Mouse (Mus musculus): ENCODE results near the gene Nbea. TPM values are rescaled to one million over a fixed set of nuclear protein-coding genes. Genes with fewer than 3 reads are reported as not detected.

Gene Nbea
- polyA plus RNA-seq, 1 experiment from 2014 or later = 54.2 TPM

DNA sequence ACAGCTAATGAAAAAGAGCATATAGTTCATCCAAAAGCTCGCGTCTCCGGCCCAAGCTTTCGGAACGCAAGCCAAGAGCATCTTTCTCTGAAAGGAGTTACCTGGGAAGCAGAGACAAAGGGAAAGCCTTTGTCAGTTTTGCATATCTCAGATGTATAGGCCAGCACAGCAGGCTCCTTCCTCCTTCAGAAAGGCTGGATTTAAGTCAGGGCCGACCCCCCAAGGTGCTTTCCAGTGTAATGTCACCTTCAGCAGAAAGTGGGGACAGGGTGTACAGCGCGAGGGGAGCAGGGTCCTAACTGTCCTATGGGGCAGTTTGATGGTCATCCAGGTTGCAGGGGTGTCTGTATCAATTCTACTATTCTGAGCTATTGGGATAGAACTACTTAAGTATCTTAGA, 419.9 kb downstream of the Nbea start:
- H3K9ac ChIP-seq (ENCODE audit: low read depth, low read length) = peak overlapping the region; percentile 6; the same call in 1 of the 2 replicates
- H3K36me3 ChIP-seq (ENCODE audit: control insufficient read depth, insufficient read depth, low read length) = no peaks in the 10 kb centered on the region
- H3K4me3 ChIP-seq (ENCODE audit: low read length) = no peak overlapping the region
- 35% methylated on average over 8 of the region's 8 CpGs for WGBS
- no peak overlapping the region for H3K4me2 ChIP-seq (ENCODE audit: low read length)
- no peak for ATAC-seq
- H3K27ac ChIP-seq (ENCODE audit: low read depth, low read length) = 0 out of 2 replicates have a peak overlapping the region, but pooled peaks have one; percentile 29
- no peaks in the 10 kb centered on the region for H3K4me1 ChIP-seq (ENCODE audit: control insufficient read depth, insufficient read depth, low read depth, low read length)
- H3K9me3 ChIP-seq (ENCODE audit: control insufficient read depth, low read length) = no peaks in the 10 kb centered on the region
- H3K27me3 ChIP-seq (replicated peaks; ENCODE audit: control insufficient read depth, insufficient read depth, low read length) = no peaks in the 10 kb centered on the region

DNA sequence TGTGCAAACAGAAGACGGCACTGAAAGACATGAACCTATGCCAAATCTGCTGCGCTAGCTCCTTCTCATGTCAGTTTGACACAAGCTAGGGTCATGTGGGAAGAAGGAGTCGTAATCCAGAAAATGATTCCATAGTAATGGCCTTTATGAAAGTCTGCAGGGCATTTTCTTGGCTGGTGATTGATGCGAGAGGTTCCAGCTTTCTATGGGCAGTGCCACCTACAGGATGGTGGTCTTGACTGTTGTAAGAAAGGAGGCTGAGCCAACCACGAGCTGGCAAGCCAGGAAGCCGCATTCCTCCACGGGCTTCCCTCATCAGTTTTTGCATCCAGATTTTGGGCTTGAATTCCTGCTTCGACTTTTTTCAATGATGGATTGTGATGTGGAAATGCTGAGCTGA, 425.2 kb downstream of the Nbea start:
- H3K4me3 ChIP-seq (ENCODE audit: low read length) = no peak overlapping the region
- H3K27me3 ChIP-seq (replicated peaks; ENCODE audit: control insufficient read depth, insufficient read depth, low read length) = no peaks in the 10 kb centered on the region
- no peaks in the 10 kb centered on the region for H3K36me3 ChIP-seq (ENCODE audit: control insufficient read depth, insufficient read depth, low read length)
- peak; percentile 40; the same call in 1 of the 2 replicates for ATAC-seq
- H3K9me3 ChIP-seq (ENCODE audit: control insufficient read depth, low read length) = no peaks in the 10 kb centered on the region
- no peak overlapping the region for H3K4me2 ChIP-seq (ENCODE audit: low read length)
- H3K9ac ChIP-seq (ENCODE audit: low read depth, low read length) = no peak overlapping the region
- H3K27ac ChIP-seq (ENCODE audit: low read depth, low read length) = peak overlapping the region; percentile 59; the same call in 1 of the 2 replicates
- peaks cover 23% of the 10 kb centered on the region for H3K4me1 ChIP-seq (ENCODE audit: control insufficient read depth, insufficient read depth, low read depth, low read length)
- 37% methylated on average over 8 of the region's 8 CpGs for WGBS

DNA sequence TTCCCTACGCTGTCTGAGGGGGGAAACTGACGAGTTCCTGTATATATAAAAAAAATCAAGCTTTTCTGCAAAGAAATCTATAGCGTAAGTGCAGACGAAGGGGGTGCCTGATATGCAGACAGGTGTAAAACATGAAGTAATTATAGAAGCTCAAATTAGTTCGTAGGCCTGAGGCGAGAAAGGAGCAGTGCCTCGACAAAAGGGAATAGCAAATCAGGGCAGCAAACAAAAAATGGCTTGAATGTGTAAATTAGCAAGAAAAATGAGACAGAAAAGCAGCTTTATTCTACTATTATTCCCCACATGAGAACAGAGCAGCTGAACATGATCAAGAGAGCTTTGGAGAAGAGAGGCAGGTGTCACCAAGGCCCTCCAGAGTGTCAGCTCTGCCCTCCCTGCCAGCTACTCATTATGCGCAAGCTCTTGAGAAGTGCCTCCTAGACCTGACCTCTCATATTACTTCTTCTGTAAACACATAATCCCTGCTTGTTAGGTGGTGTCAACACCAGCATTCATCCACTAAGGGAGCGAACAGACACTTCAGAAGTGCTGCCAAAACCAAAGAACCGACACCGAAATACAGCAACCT, 426.8 kb downstream of the Nbea start:
- Histone ChIP-seq H3K36me3 (ENCODE audit: control insufficient read depth, insufficient read depth, low read length) (no peaks in the 10 kb centered on the region), H3K4me2 (ENCODE audit: low read length) (no peak overlapping the region), H3K9ac (ENCODE audit: low read depth, low read length) (no peak overlapping the region), H3K27ac (ENCODE audit: low read depth, low read length) (peak overlapping the region; percentile 14), H3K4me3 (ENCODE audit: low read length) (no peak overlapping the region), H3K9me3 (ENCODE audit: control insufficient read depth, low read length) (no peaks in the 10 kb centered on the region), H3K27me3 (replicated peaks; ENCODE audit: control insufficient read depth, insufficient read depth, low read length) (no peaks in the 10 kb centered on the region), H3K4me1 (ENCODE audit: control insufficient read depth, insufficient read depth, low read depth, low read length) (peaks cover 23% of the 10 kb centered on the region)
- 34% methylated on average over 11 of the region's 11 CpGs for WGBS
- ATAC-seq = peak; percentile 34

DNA sequence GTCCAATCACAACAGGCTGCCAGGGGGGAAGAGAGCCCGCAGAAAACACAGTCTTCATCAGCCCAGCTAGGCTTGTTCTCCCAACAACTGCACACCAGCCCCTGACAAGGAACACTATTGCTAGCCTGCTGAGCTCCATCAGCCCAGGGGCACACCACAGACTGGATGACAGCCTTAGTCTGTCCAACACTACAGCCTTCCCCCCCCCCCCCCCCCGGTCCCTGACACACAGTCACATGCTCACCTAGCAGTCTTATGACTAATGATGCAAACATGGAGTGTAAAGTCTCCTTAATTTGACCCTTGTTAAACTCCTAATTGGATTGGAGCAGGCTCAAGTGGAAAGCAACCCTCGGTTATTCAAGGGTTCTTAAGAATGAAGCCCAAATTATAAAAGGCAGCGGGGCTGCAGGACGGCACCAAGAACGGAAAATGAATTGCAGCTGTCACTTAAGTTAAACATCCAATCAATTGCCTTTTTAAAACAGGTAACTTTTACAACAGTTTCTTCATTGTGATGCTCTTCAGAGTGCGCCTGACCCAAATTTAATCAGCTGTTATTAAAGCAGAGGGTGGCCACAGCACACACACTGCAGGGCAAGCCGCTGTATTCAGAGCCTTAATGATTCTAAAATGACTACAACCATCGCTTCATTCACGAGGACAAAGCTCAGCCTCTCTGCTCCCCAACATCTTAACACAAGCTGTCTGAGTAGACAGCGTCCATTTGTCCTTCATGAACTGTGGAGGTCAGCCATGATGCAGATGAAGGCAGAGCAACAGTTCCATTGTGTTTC, 427.5 kb downstream of the Nbea start:
- peak; percentile 56 for ATAC-seq
- Histone ChIP-seq H3K4me3 (ENCODE audit: low read length) (no peak overlapping the region), H3K27ac (ENCODE audit: low read depth, low read length) (peak overlapping the region; percentile 14), H3K4me2 (ENCODE audit: low read length) (no peak overlapping the region; the same call in 1 of the 2 replicates), H3K27me3 (replicated peaks; ENCODE audit: control insufficient read depth, insufficient read depth, low read length) (no peaks in the 10 kb centered on the region), H3K9ac (ENCODE audit: low read depth, low read length) (no peak overlapping the region; the same call in 1 of the 2 replicates), H3K36me3 (ENCODE audit: control insufficient read depth, insufficient read depth, low read length) (no peaks in the 10 kb centered on the region), H3K4me1 (ENCODE audit: control insufficient read depth, insufficient read depth, low read depth, low read length) (peaks cover 29% of the 10 kb centered on the region), H3K9me3 (ENCODE audit: control insufficient read depth, low read length) (no peaks in the 10 kb centered on the region)
- 11% methylated on average over 10 of the region's 11 CpGs for WGBS

DNA sequence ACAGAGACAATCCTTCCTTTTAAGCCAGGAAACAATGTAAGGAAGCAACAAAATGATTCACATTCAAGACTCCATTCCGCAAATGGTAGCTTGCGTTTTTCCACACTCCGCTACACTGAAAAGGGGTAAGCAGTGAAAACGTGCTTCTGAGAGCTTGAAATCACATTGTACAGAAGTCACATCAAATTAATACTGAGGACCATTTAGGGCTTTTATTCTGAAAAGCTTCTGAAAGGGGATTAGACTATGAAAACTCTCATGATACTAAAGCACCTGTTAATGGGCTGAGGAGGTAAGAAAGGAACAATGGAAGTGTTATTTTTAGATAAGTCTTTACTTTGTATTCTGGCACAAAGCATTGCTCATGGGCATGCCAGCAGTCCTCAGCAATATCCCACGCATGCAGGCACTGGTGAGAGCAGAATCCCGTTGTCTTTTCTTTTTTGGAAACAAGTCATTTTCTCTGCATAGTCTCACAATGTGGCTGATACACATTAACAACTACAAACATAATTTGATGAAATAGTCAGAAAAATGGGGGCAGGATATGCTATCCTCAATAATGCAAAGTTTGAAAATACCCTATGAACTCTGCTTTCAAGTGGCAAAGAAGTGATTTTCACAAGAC, 428.4 kb downstream of the Nbea start:
- H3K4me1 ChIP-seq (ENCODE audit: control insufficient read depth, insufficient read depth, low read depth, low read length) = peaks cover 37% of the 10 kb centered on the region

DNA sequence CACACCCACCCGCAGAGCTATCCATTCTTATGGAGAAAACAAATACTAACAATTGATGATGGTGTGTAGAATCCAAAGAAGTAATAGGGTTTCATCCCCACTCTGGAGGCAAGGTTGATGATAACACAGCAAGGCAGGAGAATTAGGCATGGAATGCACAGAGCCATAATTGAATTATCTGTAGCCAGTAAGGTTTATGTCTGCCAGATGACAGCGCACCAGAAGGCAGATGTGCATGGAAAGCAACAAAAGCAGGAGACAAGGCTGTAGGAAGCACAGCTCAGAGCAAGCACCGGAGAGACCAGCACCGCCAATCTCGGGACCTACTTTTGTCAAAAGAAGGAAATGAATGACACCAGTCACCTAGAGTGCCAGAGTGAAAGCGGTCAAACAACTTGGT, 429.6 kb downstream of the Nbea start:
- Histone ChIP-seq H3K4me2 (ENCODE audit: low read length) (no peak overlapping the region), H3K9ac (ENCODE audit: low read depth, low read length) (no peak overlapping the region), H3K4me3 (ENCODE audit: low read length) (no peak overlapping the region), H3K36me3 (ENCODE audit: control insufficient read depth, insufficient read depth, low read length) (no peaks in the 10 kb centered on the region), H3K27ac (ENCODE audit: low read depth, low read length) (peak overlapping the region; percentile 2; the same call in 1 of the 2 replicates), H3K4me1 (ENCODE audit: control insufficient read depth, insufficient read depth, low read depth, low read length) (peaks cover 37% of the 10 kb centered on the region), H3K9me3 (ENCODE audit: control insufficient read depth, low read length) (no peaks in the 10 kb centered on the region), H3K27me3 (replicated peaks; ENCODE audit: control insufficient read depth, insufficient read depth, low read length) (no peaks in the 10 kb centered on the region)
- whole genome bisulfite sequencing = 82% methylated on average over 6 of the region's 6 CpGs
- ATAC-seq = no peak

More for the DNA sequence above, 428.4 kb downstream of the Nbea start:
- H3K27me3 ChIP-seq (replicated peaks; ENCODE audit: control insufficient read depth, insufficient read depth, low read length) = no peaks in the 10 kb centered on the region
- H3K9ac ChIP-seq (ENCODE audit: low read depth, low read length) = no peak overlapping the region
- H3K9me3 ChIP-seq (ENCODE audit: control insufficient read depth, low read length) = no peaks in the 10 kb centered on the region
- peak overlapping the region; percentile 65 for H3K27ac ChIP-seq (ENCODE audit: low read depth, low read length)
- 48% methylated on average over 6 of the region's 6 CpGs for WGBS
- no peak overlapping the region for H3K4me3 ChIP-seq (ENCODE audit: low read length)
- ATAC-seq = no peak
- no peak overlapping the region for H3K4me2 ChIP-seq (ENCODE audit: low read length)
- no peaks in the 10 kb centered on the region for H3K36me3 ChIP-seq (ENCODE audit: control insufficient read depth, insufficient read depth, low read length)

DNA sequence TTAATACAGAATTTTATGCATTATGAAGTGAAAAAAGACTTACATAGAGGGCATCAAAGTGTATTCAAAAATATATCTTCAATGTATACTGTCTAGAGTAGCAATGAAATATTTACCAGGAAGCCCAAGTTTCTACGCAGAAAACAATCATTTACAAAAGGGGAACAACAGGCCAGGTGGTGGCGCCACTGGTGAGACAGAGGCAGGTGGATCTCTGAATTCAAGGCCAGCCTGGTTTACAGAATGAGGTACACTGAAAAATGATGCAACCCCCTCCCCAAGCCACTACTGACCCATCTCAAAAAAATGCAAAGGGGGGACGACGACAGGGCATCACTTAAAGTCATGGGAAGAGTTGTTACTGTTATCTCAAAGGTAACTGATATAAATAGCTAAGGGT, 430.9 kb downstream of the Nbea start:
- Histone ChIP-seq H3K4me2 (ENCODE audit: low read length) (no peak overlapping the region), H3K27me3 (replicated peaks; ENCODE audit: control insufficient read depth, insufficient read depth, low read length) (no peaks in the 10 kb centered on the region), H3K27ac (ENCODE audit: low read depth, low read length) (no peak overlapping the region), H3K36me3 (ENCODE audit: control insufficient read depth, insufficient read depth, low read length) (no peaks in the 10 kb centered on the region), H3K9me3 (ENCODE audit: control insufficient read depth, low read length) (no peaks in the 10 kb centered on the region), H3K9ac (ENCODE audit: low read depth, low read length) (no peak overlapping the region), H3K4me3 (ENCODE audit: low read length) (no peak overlapping the region), H3K4me1 (ENCODE audit: control insufficient read depth, insufficient read depth, low read depth, low read length) (peaks cover 38% of the 10 kb centered on the region)
- no peak for ATAC-seq
- 86% methylated on average over 4 of the region's 4 CpGs for WGBS

DNA sequence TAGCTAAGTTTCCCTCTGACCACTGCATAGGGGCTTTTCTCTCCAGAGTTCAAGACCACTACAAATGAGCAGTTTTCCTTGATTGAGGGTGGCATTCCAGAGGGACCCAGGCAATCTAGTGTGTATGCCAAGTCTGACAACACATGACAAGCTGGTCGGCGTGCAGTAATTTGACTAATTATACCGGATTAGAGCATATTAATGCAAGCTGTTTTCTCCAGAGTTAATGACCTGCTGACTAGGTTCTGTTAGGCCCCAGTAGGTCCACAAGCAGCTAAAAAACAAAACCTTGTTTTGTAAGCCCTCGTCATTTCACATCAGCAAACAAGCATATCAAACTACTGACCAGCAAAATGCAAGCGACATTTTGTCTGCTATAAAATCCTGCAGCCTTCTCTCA, 432.1 kb downstream of the Nbea start:
- Histone ChIP-seq H3K27me3 (replicated peaks; ENCODE audit: control insufficient read depth, insufficient read depth, low read length) (no peaks in the 10 kb centered on the region), H3K27ac (ENCODE audit: low read depth, low read length) (peak overlapping the region; percentile 69), H3K4me1 (ENCODE audit: control insufficient read depth, insufficient read depth, low read depth, low read length) (peaks cover 31% of the 10 kb centered on the region), H3K4me3 (ENCODE audit: low read length) (no peak overlapping the region), H3K9me3 (ENCODE audit: control insufficient read depth, low read length) (no peaks in the 10 kb centered on the region), H3K36me3 (ENCODE audit: control insufficient read depth, insufficient read depth, low read length) (no peaks in the 10 kb centered on the region), H3K9ac (ENCODE audit: low read depth, low read length) (peak overlapping the region; percentile 13; the same call in 1 of the 2 replicates), H3K4me2 (ENCODE audit: low read length) (no peak overlapping the region)
- ATAC-seq = peak; percentile 53
- 20% methylated on average over 5 of the region's 5 CpGs for WGBS

Measured in hindbrain, embryonic 16.5 days (tissue).